Mouse (Mus musculus) intestine, embryonic 14.5 days (tissue): ENCODE measurements at regions not wholly inside any gene's neighbourhood (a gene's known extent, or its start where the extent isn't known, plus 50 kb on each side); places are given as distances from the start of the nearest gene placed in this dataset.

Experiments used
- ATAC-seq: fragments of 200-750 bp; cut with Nextera tagmentation; replicated peaks from 2 replicates; pipeline ENCODE4 v1.8.0; 2017; ENCODE audit warnings: low read depth, moderate number of reproducible peaks, moderate TSS enrichment, moderate library complexity; ENCODE audit not compliant: low FRiP score, low TSS enrichment
- DNase-seq: peaks from one replicate; pipeline ENCODE4 v3.0.0-alpha.2; 2018; ENCODE audit warnings: low spot score
- H3K27ac ChIP-seq: fragments of 300-500 bp; sonication (generic); 2 replicates; pipeline ENCODE4 v1.5.1; 2014; ENCODE audit warnings: low read depth, mild to moderate bottlenecking, control low read depth
- H3K27me3 ChIP-seq: fragments of 300-500 bp; sonication (generic); replicated peaks from 2 replicates; pipeline ENCODE4 v1.6.1; 2014; ENCODE audit warnings: low read length, control low read depth; ENCODE audit not compliant: control insufficient read depth, insufficient read depth
- H3K36me3 ChIP-seq: fragments of 300-500 bp; sonication (generic); 2 replicates; pipeline ENCODE4 v1.6.1; 2014; ENCODE audit warnings: low read length, control low read depth; ENCODE audit not compliant: control insufficient read depth, insufficient read depth
- H3K4me1 ChIP-seq: fragments of 300-500 bp; sonication (generic); replicated peaks from 2 replicates; pipeline ENCODE4 v1.6.1; 2014; ENCODE audit warnings: low read length, control low read depth, mixed read lengths; ENCODE audit not compliant: control insufficient read depth, insufficient read depth
- H3K4me2 ChIP-seq: fragments of 300-500 bp; sonication (generic); 2 replicates; pipeline ENCODE4 v1.6.1; 2014; ENCODE audit warnings: low read length
- H3K4me3 ChIP-seq: fragments of 300-500 bp; sonication (generic); 2 replicates; pipeline ENCODE4 v1.5.1; 2014; ENCODE audit warnings: low read depth, low read length, control low read depth, mixed read lengths
- H3K9ac ChIP-seq: fragments of 300-500 bp; sonication (generic); 2 replicates; pipeline ENCODE4 v1.6.1; 2014; ENCODE audit warnings: mild to moderate bottlenecking, low read length
- H3K9me3 ChIP-seq: fragments of 300-500 bp; sonication (generic); 2 replicates; pipeline ENCODE4 v1.6.1; 2016; ENCODE audit warnings: low read length, control low read depth; ENCODE audit not compliant: control insufficient read depth
- WGBS: fragments of 180-500 bp; shearing (Covaris S2); extraction: QIAGEN DNeasy Blood & Tissue Kit; methylation state at CpG from one replicate; pipeline ENCODE4 v1.1.7; 2014; 5-methylcytosine and 5-hydroxymethylcytosine counted together

- Histone ChIP-seq H3K4me3 (no peak overlapping the region), H3K9me3 (no peaks in the 10 kb centered on the region), H3K4me2 (no peak overlapping the region), H3K9ac (no peak overlapping the region), H3K27me3 (no peaks in the 10 kb centered on the region), H3K27ac (no peak overlapping the region), H3K4me1 (no peaks in the 10 kb centered on the region), H3K36me3 (no peaks in the 10 kb centered on the region)
- DNase-seq (no peak), ATAC-seq (no peak)
- 75% methylated on average over 5 of the region's 5 CpGs for WGBS
Measured at GRCm38 (mm10) chr6:127207308-127207707, 55.3 kb upstream of the Ccnd2 start.

GRCm38 (mm10) chr6:127213355-127213754, 61.4 kb upstream of the Ccnd2 start:
- no peak overlapping the region for H3K4me3 ChIP-seq
- H3K9ac ChIP-seq: no peak overlapping the region
- WGBS: 86% methylated on average over 3 of the region's 3 CpGs
- no peaks in the 10 kb centered on the region for H3K4me1 ChIP-seq
- H3K27ac ChIP-seq: no peak overlapping the region
- H3K9me3 ChIP-seq: no peaks in the 10 kb centered on the region
- H3K4me2 ChIP-seq: no peak overlapping the region
- DNase-seq: no peak
- no peaks in the 10 kb centered on the region for H3K27me3 ChIP-seq
- ATAC-seq: no peak
- H3K36me3 ChIP-seq: no peaks in the 10 kb centered on the region

GRCm38 (mm10) chr6:127215915-127216314, 63.9 kb upstream of the Ccnd2 start:
- 52% methylated on average over 4 of the region's 4 CpGs for WGBS
- no peaks in the 10 kb centered on the region for H3K27me3 ChIP-seq
- no peak overlapping the region for H3K27ac ChIP-seq
- H3K36me3 ChIP-seq: no peaks in the 10 kb centered on the region
- no peaks in the 10 kb centered on the region for H3K4me1 ChIP-seq
- no peaks in the 10 kb centered on the region for H3K9me3 ChIP-seq
- DNase-seq (no peak), ATAC-seq (no peak)
- H3K4me2 ChIP-seq: no peak overlapping the region
- H3K4me3 ChIP-seq: no peak overlapping the region
- H3K9ac ChIP-seq: no peak overlapping the region

GRCm38 (mm10) chr6:127218634-127219445, 66.8 kb upstream of the Ccnd2 start:
- no peaks in the 10 kb centered on the region for H3K9me3 ChIP-seq
- no peak for ATAC-seq
- no peak overlapping the region for H3K9ac ChIP-seq

GRCm38 (mm10) chr6:127219446-127219802, 67.4 kb upstream of the Ccnd2 start:
- Histone ChIP-seq H3K9ac (no peak overlapping the region), H3K27me3 (no peaks in the 10 kb centered on the region), H3K4me1 (no peaks in the 10 kb centered on the region), H3K4me3 (no peak overlapping the region), H3K27ac (no peak overlapping the region), H3K36me3 (no peaks in the 10 kb centered on the region), H3K9me3 (no peaks in the 10 kb centered on the region), H3K4me2 (no peak overlapping the region)
- no peak for DNase-seq
- 83% methylated on average over 7 of the region's 7 CpGs for WGBS
- no peak for ATAC-seq

More at GRCm38 (mm10) chr6:127218634-127219445, 66.8 kb upstream of the Ccnd2 start:
- WGBS: 70% methylated on average over 17 of the region's 17 CpGs
- no peaks in the 10 kb centered on the region for H3K27me3 ChIP-seq
- no peak overlapping the region for H3K4me2 ChIP-seq
- no peak overlapping the region for H3K27ac ChIP-seq
- no peaks in the 10 kb centered on the region for H3K36me3 ChIP-seq
- H3K4me1 ChIP-seq: no peaks in the 10 kb centered on the region
- no peak for DNase-seq
- H3K4me3 ChIP-seq: no peak overlapping the region

GRCm38 (mm10) chr6:127226242-127226983, 74.4 kb upstream of the Ccnd2 start:
- no peak for DNase-seq
- H3K4me3 ChIP-seq: no peak overlapping the region
- WGBS: 69% methylated on average over 5 of the region's 5 CpGs

GRCm38 (mm10) chr6:127236510-127237109, 84.6 kb upstream of the Ccnd2 start:
- Histone ChIP-seq H3K9ac (no peak overlapping the region), H3K27me3 (no peaks in the 10 kb centered on the region), H3K27ac (no peak overlapping the region), H3K4me1 (no peaks in the 10 kb centered on the region), H3K36me3 (no peaks in the 10 kb centered on the region), H3K9me3 (no peaks in the 10 kb centered on the region), H3K4me2 (no peak overlapping the region), H3K4me3 (no peak overlapping the region)
- WGBS: 75% methylated on average over 4 of the region's 4 CpGs
- ATAC-seq: no peak
- no peak for DNase-seq

More at GRCm38 (mm10) chr6:127226242-127226983, 74.4 kb upstream of the Ccnd2 start:
- no peak overlapping the region for H3K27ac ChIP-seq
- no peak overlapping the region for H3K9ac ChIP-seq
- H3K4me2 ChIP-seq: no peak overlapping the region
- no peaks in the 10 kb centered on the region for H3K4me1 ChIP-seq
- H3K27me3 ChIP-seq: no peaks in the 10 kb centered on the region
- no peak for ATAC-seq
- H3K36me3 ChIP-seq: no peaks in the 10 kb centered on the region
- H3K9me3 ChIP-seq: no peaks in the 10 kb centered on the region

- no peaks in the 10 kb centered on the region for H3K36me3 ChIP-seq
- no peak for ATAC-seq
- no peaks in the 10 kb centered on the region for H3K4me1 ChIP-seq
- H3K9me3 ChIP-seq: no peaks in the 10 kb centered on the region
- no peak overlapping the region for H3K4me2 ChIP-seq
- DNase-seq: no peak
- WGBS: 74% methylated on average over 12 of the region's 12 CpGs
- no peak overlapping the region for H3K9ac ChIP-seq
- H3K27ac ChIP-seq: no peak overlapping the region
- no peaks in the 10 kb centered on the region for H3K27me3 ChIP-seq
- no peak overlapping the region for H3K4me3 ChIP-seq
Measured at GRCm38 (mm10) chr6:127237168-127237567, 85.2 kb upstream of the Ccnd2 start.
